Mouse (Mus musculus) testis, adult 10 weeks (tissue): ENCODE data around the gene Dnajc1. TPM values are rescaled to one million over a fixed set of nuclear protein-coding genes. Genes with fewer than 3 reads are reported as not detected.

Experiments
- polyA plus RNA-seq: library from polyadenylated mRNA; stranded (reverse); fragments of 350-450 nt; fragmentation: Illumina TruSeq; extraction: RNeasy Lipid Tissue Mini Kit (QIAGEN cat#74804); gene quantifications from one replicate; pipeline ENCODE4 v1.2.3, GENCODE M21; 2014; ENCODE audit warnings: low read depth, low replicate concordance

Dnajc1 gene
- polyA plus RNA-seq: 13.0 TPM

DNA sequence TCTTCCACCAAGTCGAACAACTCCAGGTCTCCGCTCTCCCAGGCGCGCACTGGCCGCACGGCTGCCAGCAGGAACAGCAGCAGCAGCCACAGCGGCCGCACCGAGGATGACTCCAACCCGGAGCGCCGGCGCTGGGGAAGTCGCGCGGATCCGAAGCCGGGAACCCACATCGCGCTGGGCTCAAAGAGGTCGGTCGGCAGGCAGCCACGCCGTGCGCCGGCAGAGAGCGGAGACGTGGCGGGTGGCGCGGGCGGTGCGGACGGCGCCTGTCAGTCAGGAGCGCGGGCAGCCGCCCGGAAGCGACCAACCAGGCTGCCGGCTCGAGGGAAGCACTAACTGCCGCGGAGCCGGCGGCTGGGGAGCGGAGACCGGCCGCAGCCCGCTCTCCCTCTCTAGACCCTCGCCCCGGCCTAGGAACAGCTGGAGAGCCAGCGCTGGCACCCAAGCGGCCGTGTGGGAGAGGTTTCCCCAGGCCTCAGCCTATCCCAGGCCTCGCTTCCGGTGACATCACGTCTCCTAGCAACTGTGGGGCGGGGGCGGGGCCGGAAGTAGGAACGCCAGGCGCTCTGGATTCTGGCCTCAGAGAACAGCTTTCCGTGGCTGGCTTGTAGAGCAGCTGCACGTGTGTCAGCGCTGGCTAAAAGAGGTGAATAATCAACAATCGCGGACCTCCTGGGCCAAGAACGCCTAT, at the start of gene Dnajc1:
TSS of gene Dnajc1 (minus strand) at position 500 of the 691 bp plus-strand sequence.

